Mouse (Mus musculus): Measurements from ENCODE around the gene Slc36a1. TPM values are rescaled to one million over a fixed set of nuclear protein-coding genes. Genes with fewer than 3 reads are reported as not detected.

Gene Slc36a1
- polyA plus RNA-seq, 1 experiment from 2014 or later: 0.93 TPM

GRCm38 (mm10) chr11:55261105-55261504, 57.0 kb downstream of the Slc36a1 start:
- Histone ChIP-seq H3K4me2 (replicated peaks; ENCODE audit: low read depth) (no peak overlapping the region), H3K27ac (replicated peaks) (no peak overlapping the region), H3K36me3 (ENCODE audit: control insufficient read depth, insufficient read depth, low read length) (no peaks in the 10 kb centered on the region), H3K9ac (ENCODE audit: low read length) (no peak overlapping the region), H3K27me3 (ENCODE audit: control insufficient read depth, insufficient read depth, low read length) (no peaks in the 10 kb centered on the region), H3K4me1 (replicated peaks; ENCODE audit: control insufficient read depth, insufficient read depth) (no peaks in the 10 kb centered on the region), H3K4me3 (ENCODE audit: low read depth, low read length) (no peak overlapping the region), H3K9me3 (ENCODE audit: control insufficient read depth, low read length) (no peaks in the 10 kb centered on the region)
- DNase-seq (ENCODE audit: low spot score): no peak
- TF ChIP-seq EP300 (optimal IDR thresholded peaks at IDR 0.05): no peak
- no peak for TF ChIP-seq CTCF (IDR thresholded peaks at IDR 0.05; ENCODE audit: low read depth)
- no peak for ATAC-seq (ENCODE audit: low FRiP score, low TSS enrichment)
- 84% methylated on average over 4 of the region's 4 CpGs for WGBS

GRCm38 (mm10) chr11:55262000-55262399, 57.9 kb downstream of the Slc36a1 start:
- no peak for TF ChIP-seq EP300 (optimal IDR thresholded peaks at IDR 0.05)
- no peak for TF ChIP-seq CTCF (IDR thresholded peaks at IDR 0.05; ENCODE audit: low read depth)
- ATAC-seq (ENCODE audit: low FRiP score, low TSS enrichment): no peak
- no peak overlapping the region for H3K27ac ChIP-seq (replicated peaks)
- H3K4me3 ChIP-seq (ENCODE audit: low read depth, low read length): no peak overlapping the region
- no peaks in the 10 kb centered on the region for H3K9me3 ChIP-seq (ENCODE audit: control insufficient read depth, low read length)
- WGBS: 54% methylated on average over 5 of the region's 5 CpGs
- no peak for DNase-seq (ENCODE audit: low spot score)
- no peaks in the 10 kb centered on the region for H3K4me1 ChIP-seq (replicated peaks; ENCODE audit: control insufficient read depth, insufficient read depth)
- H3K27me3 ChIP-seq (ENCODE audit: control insufficient read depth, insufficient read depth, low read length): no peaks in the 10 kb centered on the region
- H3K36me3 ChIP-seq (ENCODE audit: control insufficient read depth, insufficient read depth, low read length): no peaks in the 10 kb centered on the region
- no peak overlapping the region for H3K9ac ChIP-seq (ENCODE audit: low read length)
- no peak overlapping the region for H3K4me2 ChIP-seq (replicated peaks; ENCODE audit: low read depth)

- no peak overlapping the region for H3K4me3 ChIP-seq (ENCODE audit: low read depth, low read length)
- TF ChIP-seq EP300 (optimal IDR thresholded peaks at IDR 0.05): no peak
- TF ChIP-seq CTCF (IDR thresholded peaks at IDR 0.05; ENCODE audit: low read depth): no peak
- 76% methylated on average over 2 of the region's 2 CpGs for WGBS
- no peak overlapping the region for H3K27ac ChIP-seq (replicated peaks)
- ATAC-seq (ENCODE audit: low FRiP score, low TSS enrichment) (no peak), DNase-seq (ENCODE audit: low spot score) (no peak)
- H3K9ac ChIP-seq (ENCODE audit: low read length): no peak overlapping the region
- H3K36me3 ChIP-seq (ENCODE audit: control insufficient read depth, insufficient read depth, low read length): no peaks in the 10 kb centered on the region
- no peak overlapping the region for H3K4me2 ChIP-seq (replicated peaks; ENCODE audit: low read depth)
- H3K4me1 ChIP-seq (replicated peaks; ENCODE audit: control insufficient read depth, insufficient read depth): no peaks in the 10 kb centered on the region
- H3K27me3 ChIP-seq (ENCODE audit: control insufficient read depth, insufficient read depth, low read length): no peaks in the 10 kb centered on the region
- no peaks in the 10 kb centered on the region for H3K9me3 ChIP-seq (ENCODE audit: control insufficient read depth, low read length)
Measured at GRCm38 (mm10) chr11:55264318-55264717, 60.2 kb downstream of the Slc36a1 start.

GRCm38 (mm10) chr11:55265647-55266046, 61.5 kb downstream of the Slc36a1 start:
- Histone ChIP-seq H3K4me2 (replicated peaks; ENCODE audit: low read depth) (no peak overlapping the region), H3K4me1 (replicated peaks; ENCODE audit: control insufficient read depth, insufficient read depth) (no peaks in the 10 kb centered on the region), H3K4me3 (ENCODE audit: low read depth, low read length) (no peak overlapping the region), H3K9ac (ENCODE audit: low read length) (no peak overlapping the region), H3K36me3 (ENCODE audit: control insufficient read depth, insufficient read depth, low read length) (no peaks in the 10 kb centered on the region), H3K27me3 (ENCODE audit: control insufficient read depth, insufficient read depth, low read length) (no peaks in the 10 kb centered on the region), H3K9me3 (ENCODE audit: control insufficient read depth, low read length) (no peaks in the 10 kb centered on the region), H3K27ac (replicated peaks) (no peak overlapping the region)
- DNase-seq (ENCODE audit: low spot score) (no peak), ATAC-seq (ENCODE audit: low FRiP score, low TSS enrichment) (no peak)
- TF ChIP-seq EP300 (optimal IDR thresholded peaks at IDR 0.05): no peak
- TF ChIP-seq CTCF (IDR thresholded peaks at IDR 0.05; ENCODE audit: low read depth): no peak
- 63% methylated on average over 2 of the region's 2 CpGs for WGBS

DNA sequence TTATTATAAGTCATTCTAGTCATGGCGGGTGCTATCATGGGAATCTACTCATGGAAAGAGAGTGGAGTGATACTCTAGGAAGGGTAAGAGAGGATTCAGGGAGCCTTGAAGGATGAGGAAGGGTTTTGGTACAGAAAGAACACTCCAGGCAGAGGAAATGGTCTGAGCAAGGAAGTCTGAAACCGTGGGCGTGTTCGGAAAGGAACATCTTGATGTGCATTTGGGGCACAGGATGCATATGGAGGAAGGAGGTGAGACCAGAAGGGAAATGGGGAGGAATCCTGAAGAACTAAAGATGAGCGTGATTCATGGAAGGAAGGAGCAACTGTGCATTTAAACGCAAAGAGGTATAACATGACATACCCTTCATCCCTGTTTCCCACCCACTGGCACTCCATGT, 64.4 kb downstream of the Slc36a1 start:
- H3K36me3 ChIP-seq (ENCODE audit: control insufficient read depth, insufficient read depth, low read length): no peaks in the 10 kb centered on the region
- no peaks in the 10 kb centered on the region for H3K27me3 ChIP-seq (ENCODE audit: control insufficient read depth, insufficient read depth, low read length)
- WGBS: 91% methylated on average over 6 of the region's 6 CpGs
- no peak overlapping the region for H3K9ac ChIP-seq (ENCODE audit: low read length)
- H3K27ac ChIP-seq (replicated peaks): no peak overlapping the region
- no peaks in the 10 kb centered on the region for H3K4me1 ChIP-seq (replicated peaks; ENCODE audit: control insufficient read depth, insufficient read depth)
- DNase-seq (ENCODE audit: low spot score) (no peak), ATAC-seq (ENCODE audit: low FRiP score, low TSS enrichment) (no peak)
- H3K4me3 ChIP-seq (ENCODE audit: low read depth, low read length): no peak overlapping the region
- H3K9me3 ChIP-seq (ENCODE audit: control insufficient read depth, low read length): no peaks in the 10 kb centered on the region
- TF ChIP-seq EP300 (optimal IDR thresholded peaks at IDR 0.05) (no peak), CTCF (IDR thresholded peaks at IDR 0.05; ENCODE audit: low read depth) (no peak)
- H3K4me2 ChIP-seq (replicated peaks; ENCODE audit: low read depth): no peak overlapping the region

- no peak overlapping the region for H3K4me2 ChIP-seq (replicated peaks; ENCODE audit: low read depth)
- H3K4me1 ChIP-seq (replicated peaks; ENCODE audit: control insufficient read depth, insufficient read depth): no peaks in the 10 kb centered on the region
- TF ChIP-seq EP300 (optimal IDR thresholded peaks at IDR 0.05): no peak
- no peak for TF ChIP-seq CTCF (IDR thresholded peaks at IDR 0.05; ENCODE audit: low read depth)
- H3K27me3 ChIP-seq (ENCODE audit: control insufficient read depth, insufficient read depth, low read length): no peaks in the 10 kb centered on the region
- 67% methylated on average over 6 of the region's 6 CpGs for WGBS
- ATAC-seq (ENCODE audit: low FRiP score, low TSS enrichment) (no peak), DNase-seq (ENCODE audit: low spot score) (no peak)
- H3K27ac ChIP-seq (replicated peaks): no peak overlapping the region
- no peaks in the 10 kb centered on the region for H3K9me3 ChIP-seq (ENCODE audit: control insufficient read depth, low read length)
- H3K36me3 ChIP-seq (ENCODE audit: control insufficient read depth, insufficient read depth, low read length): no peaks in the 10 kb centered on the region
- H3K4me3 ChIP-seq (ENCODE audit: low read depth, low read length): no peak overlapping the region
- no peak overlapping the region for H3K9ac ChIP-seq (ENCODE audit: low read length)
Measured at GRCm38 (mm10) chr11:55274756-55275155, 70.6 kb downstream of the Slc36a1 start.

Other genes starting within 250 kb of the Slc36a1 start
- 14.7 and 15.5 TPM in 2 replicates for gene Tnip1, start 241.4 kb upstream of the Slc36a1 start, polyA plus RNA-seq (2015; fragmentation: Nextera tagmentation; extraction: Ambion mirVana)
- 140 and 141 TPM in 2 replicates for gene Anxa6, start 170.9 kb upstream of the Slc36a1 start, polyA plus RNA-seq (2015; fragmentation: Nextera tagmentation; extraction: Ambion mirVana)
- gene Ccdc69, start 126.2 kb upstream of the Slc36a1 start, polyA plus RNA-seq (2015; fragmentation: Nextera tagmentation; extraction: Ambion mirVana): 5.1 and 5.4 TPM in 2 replicates
- 84.3 and 89.3 TPM in 2 replicates for gene Gm2a, start 106.2 kb upstream of the Slc36a1 start, polyA plus RNA-seq (2015; fragmentation: Nextera tagmentation; extraction: Ambion mirVana)
- gene Slc36a3, start 52.6 kb upstream of the Slc36a1 start, polyA plus RNA-seq (2015; fragmentation: Nextera tagmentation; extraction: Ambion mirVana): 0.06 and 0.11 TPM in 2 replicates
- 0.10 and 0.22 TPM in 2 replicates for gene Slc36a2, start 19.3 kb upstream of the Slc36a1 start, polyA plus RNA-seq (2015; fragmentation: Nextera tagmentation; extraction: Ambion mirVana)
- gene Fat2, start 132.2 kb downstream of the Slc36a1 start, polyA plus RNA-seq (2015; fragmentation: Nextera tagmentation; extraction: Ambion mirVana): 0.61 and 0.69 TPM in 2 replicates
- 1,616 and 1,849 TPM in 2 replicates for gene Sparc, start 218.8 kb downstream of the Slc36a1 start, polyA plus RNA-seq (2015; fragmentation: Nextera tagmentation; extraction: Ambion mirVana)

Measured in stomach, postnatal 0 days (tissue).